Mouse (Mus musculus): ENCODE measurements around the gene Prelp.

DNA sequence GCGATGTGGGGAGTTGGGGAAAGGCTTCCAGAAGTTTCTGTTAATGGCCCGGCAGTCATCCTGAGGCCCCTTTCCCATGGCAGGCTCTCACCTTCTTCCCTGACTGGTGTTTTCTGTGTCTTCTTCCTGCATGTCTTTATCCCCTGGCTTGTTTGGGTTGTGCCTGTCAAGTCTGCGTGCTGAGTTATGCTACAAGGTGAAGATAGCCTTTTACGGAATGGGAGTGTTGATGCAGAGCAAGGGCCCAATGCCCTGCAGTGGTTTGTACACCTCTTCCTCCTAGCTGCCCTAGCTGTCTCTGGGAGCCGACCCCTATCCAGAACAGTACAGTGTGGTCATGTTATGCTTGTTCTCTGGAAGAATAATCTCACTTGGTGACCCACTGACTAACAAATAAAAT is 60.2 kb downstream of the Prelp start:
- TF ChIP-seq CTCF (IDR thresholded peaks at IDR 0.05; ENCODE audit: borderline replicate concordance, extremely low read depth, insufficient read depth, insufficient read length), result no peak
- no peak for TF ChIP-seq POLR2A (IDR thresholded peaks at IDR 0.05; ENCODE audit: borderline replicate concordance, extremely low read depth, insufficient read depth, insufficient read length, poor library complexity, severe bottlenecking)

All from brain, embryonic 14.5 days (tissue).